Mouse (Mus musculus) granulocyte monocyte progenitor cell, adult 5-6 weeks (primary cell): ENCODE results near the gene Fam208a. TPM values are rescaled to one million over a fixed set of nuclear protein-coding genes. Genes with fewer than 3 reads are reported as not detected.

ENCODE experiments used
- ATAC-seq: replicated peaks from 2 replicates; pipeline ENCODE4 v1.8.0; 2016; ENCODE audit warnings: mild to moderate bottlenecking, moderate TSS enrichment, inconsistent platforms; ENCODE audit not compliant: poor library complexity, severe bottlenecking
- total RNA-seq, 2 experiments: library from RNA; stranded (forward) in 1 of 2; stranded (reverse) in 1 of 2; fragments of 200-712, 200-1000 nt in 1 of 2; fragments of >200 nt in 1 of 2; fragmentation: Nextera tagmentation in 1 of 2; gene quantifications; 2 replicates each; pipeline ENCODE4 v1.2.3; 2014 to 2017

Fam208a gene
- total RNA-seq (2014; fragmentation: Nextera tagmentation): 28.4 and 32.0 TPM in 2 replicates
- 22.1 and 31.7 TPM in 2 replicates for total RNA-seq (2017)

- peak; percentile 92 for ATAC-seq
These were observed at the start of gene Fam208a for GRCm38 (mm10) chr14:27428573-27428972. TSS of gene Fam208a (plus strand) at chr14:27428834.

DNA sequence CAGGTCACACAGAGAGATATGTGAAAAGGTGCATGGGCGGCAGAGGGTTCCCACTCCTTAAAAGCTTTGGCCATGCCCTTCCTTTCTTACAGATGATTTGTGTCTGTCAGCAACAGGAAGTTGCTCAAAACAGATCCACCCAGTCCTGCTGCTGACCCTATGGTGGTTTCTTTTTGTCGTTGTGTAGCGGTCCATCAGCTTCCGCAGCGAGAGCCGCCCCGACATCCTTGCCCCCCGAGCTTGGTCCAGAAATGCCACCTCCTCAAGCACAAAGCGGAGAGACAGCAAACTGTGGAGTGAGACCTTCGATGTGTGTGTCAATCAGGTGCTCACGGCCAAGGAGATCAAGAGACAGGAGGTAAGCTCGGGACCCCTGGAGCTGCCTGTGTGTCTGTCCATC lies 49.2 kb upstream of the Fam208a start:
- ATAC-seq: peak; percentile 66

- ATAC-seq: peak; percentile 53
These were observed 47.2 kb upstream of the Fam208a start for GRCm38 (mm10) chr14:27381459-27381858.

GRCm38 (mm10) chr14:27383321-27383830 lies 45.3 kb upstream of the Fam208a start:
- no peak for ATAC-seq

GRCm38 (mm10) chr14:27384143-27384542 lies 44.5 kb upstream of the Fam208a start:
- ATAC-seq: no peak

DNA sequence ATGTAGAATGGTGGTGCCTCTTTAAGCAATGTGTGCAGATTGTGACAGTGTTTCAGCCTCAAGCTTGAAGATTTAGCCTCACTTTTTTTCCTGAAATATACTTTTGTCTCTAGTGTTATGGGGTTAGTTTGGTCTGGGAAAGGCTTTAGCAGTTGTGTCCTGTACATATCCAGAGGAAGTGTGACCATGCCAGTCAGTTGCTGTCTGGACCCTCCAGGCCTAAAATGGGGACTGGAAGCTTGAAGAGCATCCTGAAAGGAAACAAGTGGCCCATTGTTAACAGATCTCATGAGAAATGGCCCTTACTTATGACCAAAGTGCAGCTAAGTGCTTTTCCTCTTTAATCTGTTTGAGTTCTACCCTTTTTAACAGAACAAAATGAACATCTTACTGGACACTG lies 40.0 kb upstream of the Fam208a start:
- no peak for ATAC-seq

- ATAC-seq: peak; percentile 33; the same call in 1 of the 2 replicates
These were observed 38.9 kb upstream of the Fam208a start for GRCm38 (mm10) chr14:27389722-27390121.

- ATAC-seq: no peak
These were observed 38.0 kb upstream of the Fam208a start for GRCm38 (mm10) chr14:27390663-27391062.

GRCm38 (mm10) chr14:27391776-27392308 lies 36.8 kb upstream of the Fam208a start:
- no peak for ATAC-seq

GRCm38 (mm10) chr14:27392660-27393059 lies 36.0 kb upstream of the Fam208a start:
- ATAC-seq: no peak

GRCm38 (mm10) chr14:27393806-27394205 lies 34.8 kb upstream of the Fam208a start:
- no peak for ATAC-seq

GRCm38 (mm10) chr14:27396424-27396823 lies 32.2 kb upstream of the Fam208a start:
- no peak for ATAC-seq

GRCm38 (mm10) chr14:27397526-27397925 lies 31.1 kb upstream of the Fam208a start:
- ATAC-seq: peak; percentile 95

DNA sequence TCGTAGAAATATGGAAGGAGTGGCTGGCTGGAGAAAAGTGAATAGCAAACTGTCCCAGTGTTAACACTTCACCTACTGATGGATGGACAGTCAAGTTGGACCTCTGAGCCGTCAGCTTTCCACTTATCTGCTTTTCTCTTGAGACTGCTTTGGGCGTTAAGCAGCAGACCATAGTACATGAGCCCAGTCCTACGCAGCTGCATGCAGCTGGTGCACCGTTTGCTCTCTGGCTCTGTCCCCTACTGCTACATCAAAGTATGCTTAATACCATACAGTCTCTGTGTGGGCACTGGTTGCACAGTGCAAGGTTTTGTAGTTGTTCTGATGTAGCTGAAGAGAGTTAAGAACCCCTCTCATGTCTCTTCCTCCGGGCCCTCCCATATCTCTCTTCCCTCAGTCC lies 28.1 kb upstream of the Fam208a start:
- no peak for ATAC-seq

DNA sequence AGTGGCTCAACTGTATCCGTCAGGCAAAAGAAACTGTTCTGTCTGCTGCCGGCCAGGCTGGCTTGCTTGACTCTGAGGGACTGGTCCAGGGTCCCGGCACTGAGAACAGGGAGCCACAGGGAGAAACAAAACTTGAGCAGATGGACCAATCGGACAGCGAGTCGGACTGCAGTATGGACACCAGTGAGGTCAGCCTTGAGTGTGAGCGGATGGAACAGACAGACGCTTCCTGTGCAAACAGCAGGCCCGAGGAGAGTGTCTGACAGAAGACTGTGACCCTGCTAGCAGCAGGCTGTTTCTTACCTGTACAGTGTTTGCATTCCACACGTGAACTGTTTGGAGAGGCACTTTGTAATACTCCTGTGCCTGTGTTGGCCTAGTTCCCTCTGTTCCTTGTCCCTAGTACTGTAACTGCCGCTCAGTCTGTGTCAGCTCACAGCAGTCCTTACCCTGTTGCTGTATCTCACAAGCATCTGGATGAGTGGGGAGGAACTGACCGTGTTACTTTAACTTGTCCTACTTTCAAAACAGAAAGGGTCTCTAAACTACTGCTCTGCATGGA lies 26.8 kb upstream of the Fam208a start:
- ATAC-seq: no peak

- 0 out of 2 replicates have a peak, but pooled peaks have one; percentile 20 for ATAC-seq
These were observed 26.0 kb upstream of the Fam208a start for GRCm38 (mm10) chr14:27402332-27403250.

DNA sequence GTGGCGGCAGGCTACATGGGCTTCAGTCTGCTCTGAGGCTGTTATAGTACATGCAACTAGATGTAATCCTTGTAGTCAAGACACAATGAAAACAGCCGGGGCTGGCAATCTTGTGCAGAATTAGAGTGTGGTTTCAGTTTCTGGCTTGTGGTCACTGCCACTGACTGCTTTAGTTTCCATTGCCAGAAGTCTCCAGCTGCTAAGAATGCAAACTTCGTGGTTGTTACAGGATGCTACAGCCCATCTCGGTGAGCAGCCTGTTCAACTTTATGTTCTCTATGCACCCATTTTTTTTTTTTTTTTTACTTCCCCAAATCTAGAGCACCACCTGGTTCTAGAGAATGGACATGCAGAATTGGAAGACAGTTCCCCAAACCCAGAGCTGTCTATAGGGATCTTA lies 23.2 kb upstream of the Fam208a start:
- peak; percentile 88 for ATAC-seq

DNA sequence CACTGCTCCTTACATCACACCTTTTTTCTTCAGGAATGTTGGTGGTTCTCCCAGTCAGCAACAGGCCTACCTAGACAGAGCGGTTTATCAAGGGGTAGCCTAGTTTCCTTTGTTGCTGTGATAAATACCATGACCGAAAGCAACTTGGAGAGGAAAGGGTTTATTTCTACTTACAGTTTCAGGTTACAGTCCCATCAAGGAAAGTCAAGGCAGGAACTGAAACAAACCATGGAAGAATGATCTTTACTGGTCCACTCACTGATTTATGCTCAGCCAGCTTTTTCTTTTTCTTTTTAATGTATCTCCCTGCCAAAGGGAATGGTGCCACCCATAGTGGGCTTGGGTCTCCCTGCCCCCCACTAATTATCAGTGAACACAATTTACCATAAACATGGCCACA lies 22.7 kb upstream of the Fam208a start:
- ATAC-seq: 0 out of 2 replicates have a peak, but pooled peaks have one; percentile 3

GRCm38 (mm10) chr14:27408240-27408639 lies 20.4 kb upstream of the Fam208a start:
- ATAC-seq: no peak

GRCm38 (mm10) chr14:27409662-27410061 lies 19.0 kb upstream of the Fam208a start:
- ATAC-seq: no peak

- no peak for ATAC-seq
These were observed 17.1 kb upstream of the Fam208a start for GRCm38 (mm10) chr14:27411492-27411891.
